Mouse (Mus musculus) limb, embryonic 12.5 days (tissue): ENCODE results near the gene Gm6169. TPM values are rescaled to one million over a fixed set of nuclear protein-coding genes. Genes with fewer than 3 reads are reported as not detected.
A peak's percentile ranks its signal among the peaks of the same experiment; 100 is the strongest.

ENCODE experiments used
- ATAC-seq: fragments of 200-750 bp; cut with Nextera tagmentation; 2 replicates; pipeline ENCODE4 v1.8.0; 2017; ENCODE audit warnings: low read depth, moderate TSS enrichment; ENCODE audit not compliant: insufficient number of reproducible peaks, insufficient read depth, low FRiP score, low TSS enrichment
- H3K27ac ChIP-seq: fragments of 300-500 bp; sonication (generic); 2 replicates; pipeline ENCODE4 v1.5.1; 2016; ENCODE audit warnings: mild to moderate bottlenecking, moderate library complexity
- H3K27me3 ChIP-seq: fragments of 300-500 bp; sonication (generic); 2 replicates; pipeline ENCODE4 v1.6.1; 2016; ENCODE audit warnings: mild to moderate bottlenecking, moderate library complexity
- H3K36me3 ChIP-seq: fragments of 300-500 bp; sonication (generic); 2 replicates; pipeline ENCODE4 v1.6.1; 2016; ENCODE audit warnings: mild to moderate bottlenecking, moderate library complexity
- H3K4me1 ChIP-seq: fragments of 300-500 bp; sonication (generic); replicated peaks from 2 replicates; pipeline ENCODE4 v1.6.1; 2016
- H3K4me2 ChIP-seq: fragments of 300-500 bp; sonication (generic); 2 replicates; pipeline ENCODE4 v1.6.1; 2016; ENCODE audit warnings: mild to moderate bottlenecking, moderate library complexity
- H3K4me3 ChIP-seq: fragments of 300-500 bp; sonication (generic); replicated peaks from 2 replicates; pipeline ENCODE4 v1.5.1; 2016; ENCODE audit warnings: mild to moderate bottlenecking
- H3K9ac ChIP-seq: fragments of 300-500 bp; sonication (generic); replicated peaks from 2 replicates; pipeline ENCODE4 v1.6.1; 2016; ENCODE audit warnings: mild to moderate bottlenecking, moderate library complexity
- H3K9me3 ChIP-seq: fragments of 300-500 bp; sonication (generic); 2 replicates; pipeline ENCODE4 v1.6.1; 2016; ENCODE audit warnings: mild to moderate bottlenecking, moderate library complexity
- WGBS: fragments of 180-500 bp; shearing (Covaris S2); methylation state at CpG from one replicate; pipeline ENCODE4 v1.1.7; 2016; 5-methylcytosine and 5-hydroxymethylcytosine counted together
- polyA plus RNA-seq: library from polyadenylated mRNA; unstranded; fragments of >200 nt; fragmentation: Nextera tagmentation; extraction: Ambion mirVana; gene quantifications from 2 replicates; pipeline ENCODE4 v1.2.1, GENCODE M21; 2016

Gene Gm6169
- polyA plus RNA-seq, 1 experiment from 2014 or later: 1.3 TPM

DNA sequence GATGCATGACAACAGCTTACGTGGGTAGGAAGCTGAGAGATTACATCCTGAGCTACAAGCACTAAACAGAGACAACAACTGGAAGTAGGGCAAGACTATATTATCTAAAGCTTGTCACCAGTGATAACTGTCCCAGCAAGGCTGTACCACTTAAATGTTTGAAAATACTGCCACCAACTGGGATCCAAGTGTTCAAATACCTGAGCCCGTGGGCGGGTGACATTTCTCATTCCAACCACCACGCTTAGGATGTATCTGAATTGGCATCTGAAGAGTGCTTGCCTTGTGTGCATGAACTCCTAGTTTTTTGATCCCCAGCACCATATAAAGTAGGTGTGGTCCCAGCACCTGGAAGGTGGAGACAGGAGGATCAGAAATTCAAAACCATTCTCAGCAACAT is 3.3 kb downstream of the Gm6169 start:
- Histone ChIP-seq H3K4me1 (no peaks in the 10 kb centered on the region), H3K9me3 (no peaks in the 10 kb centered on the region), H3K36me3 (peaks cover 2% of the 10 kb centered on the region; the same call in 1 of the 2 replicates), H3K4me2 (no peak overlapping the region), H3K27ac (no peak overlapping the region), H3K9ac (no peak overlapping the region), H3K27me3 (no peaks in the 10 kb centered on the region), H3K4me3 (no peak overlapping the region)
- WGBS: 91% methylated on average over 4 of the region's 4 CpGs
- ATAC-seq: no peak

DNA sequence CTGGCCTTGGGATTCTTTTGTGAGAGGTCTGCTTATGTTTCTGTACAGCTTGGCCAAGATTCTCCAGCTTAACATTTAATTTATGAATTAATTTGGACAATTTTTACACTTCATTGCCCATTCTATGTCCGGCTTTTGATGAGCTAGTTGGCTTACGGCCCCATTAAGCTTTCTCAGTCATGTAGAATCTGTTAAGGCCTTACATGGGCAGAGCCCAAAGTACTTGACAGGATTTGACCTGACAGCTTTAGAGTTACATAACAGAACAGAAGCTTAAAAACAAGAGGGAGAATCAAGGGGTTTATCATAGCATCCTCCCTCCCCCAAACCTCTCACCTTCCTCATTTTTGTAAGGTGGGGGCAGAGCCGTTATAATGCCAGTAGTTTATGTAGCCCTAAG is 10.9 kb downstream of the Gm6169 start:
- Histone ChIP-seq H3K9me3 (no peaks in the 10 kb centered on the region), H3K9ac (no peak overlapping the region), H3K4me2 (no peak overlapping the region), H3K4me3 (no peak overlapping the region), H3K36me3 (no peaks in the 10 kb centered on the region), H3K27ac (no peak overlapping the region), H3K4me1 (no peaks in the 10 kb centered on the region), H3K27me3 (no peaks in the 10 kb centered on the region)
- ATAC-seq: no peak
- WGBS: 91% methylated on average over 3 of the region's 3 CpGs

DNA sequence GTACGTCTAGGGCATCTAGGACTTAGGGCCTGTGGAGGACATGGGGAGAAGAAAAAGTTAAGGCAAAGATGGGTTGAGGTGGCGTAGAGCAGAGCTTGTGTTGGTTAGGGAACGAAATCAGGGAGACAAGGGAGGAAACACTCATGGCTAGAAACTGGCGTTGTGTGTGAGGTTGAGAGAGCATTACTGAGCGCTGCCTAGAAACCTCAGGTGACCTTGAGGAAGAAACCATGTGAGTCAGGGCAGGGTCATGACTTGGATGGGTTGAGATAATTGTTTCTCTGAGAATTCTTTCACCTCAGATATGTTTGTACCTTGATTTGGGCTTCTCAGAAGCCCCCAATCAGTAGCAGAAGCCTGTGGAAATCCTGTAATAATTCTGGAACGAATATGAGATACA is 11.6 kb downstream of the Gm6169 start:
- Histone ChIP-seq H3K9me3 (no peaks in the 10 kb centered on the region), H3K4me3 (no peak overlapping the region), H3K4me1 (no peaks in the 10 kb centered on the region), H3K9ac (no peak overlapping the region), H3K36me3 (no peaks in the 10 kb centered on the region), H3K4me2 (no peak overlapping the region), H3K27ac (no peak overlapping the region), H3K27me3 (no peaks in the 10 kb centered on the region)
- ATAC-seq: no peak
- 93% methylated on average over 6 of the region's 6 CpGs for WGBS

DNA sequence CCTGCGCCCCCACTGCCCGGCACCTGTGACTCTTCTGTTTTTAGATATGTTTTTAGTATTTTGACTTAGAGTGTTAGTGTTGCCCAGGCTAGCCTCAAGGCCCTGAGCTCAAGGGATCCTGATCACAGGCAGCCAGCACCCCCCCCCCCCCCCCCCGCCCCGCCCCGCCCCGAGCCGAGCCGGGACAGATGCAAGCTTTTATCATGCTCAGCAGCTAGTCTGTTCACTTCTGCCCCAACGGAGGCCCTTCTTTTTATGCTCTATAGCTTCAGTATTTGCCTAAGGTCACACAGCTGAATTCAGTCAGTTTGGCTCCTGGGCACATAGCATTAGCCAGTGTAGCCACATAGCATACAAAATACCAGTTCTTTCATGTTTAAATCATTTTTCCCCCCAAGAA is 12.7 kb downstream of the Gm6169 start:
- no peak overlapping the region for H3K9ac ChIP-seq
- ATAC-seq: no peak
- WGBS: 84% methylated on average over 3 of the region's 9 CpGs
- H3K4me3 ChIP-seq: no peak overlapping the region
- no peak overlapping the region for H3K4me2 ChIP-seq
- no peak overlapping the region for H3K27ac ChIP-seq
- no peaks in the 10 kb centered on the region for H3K36me3 ChIP-seq
- H3K9me3 ChIP-seq: no peaks in the 10 kb centered on the region
- no peaks in the 10 kb centered on the region for H3K27me3 ChIP-seq
- no peaks in the 10 kb centered on the region for H3K4me1 ChIP-seq

DNA sequence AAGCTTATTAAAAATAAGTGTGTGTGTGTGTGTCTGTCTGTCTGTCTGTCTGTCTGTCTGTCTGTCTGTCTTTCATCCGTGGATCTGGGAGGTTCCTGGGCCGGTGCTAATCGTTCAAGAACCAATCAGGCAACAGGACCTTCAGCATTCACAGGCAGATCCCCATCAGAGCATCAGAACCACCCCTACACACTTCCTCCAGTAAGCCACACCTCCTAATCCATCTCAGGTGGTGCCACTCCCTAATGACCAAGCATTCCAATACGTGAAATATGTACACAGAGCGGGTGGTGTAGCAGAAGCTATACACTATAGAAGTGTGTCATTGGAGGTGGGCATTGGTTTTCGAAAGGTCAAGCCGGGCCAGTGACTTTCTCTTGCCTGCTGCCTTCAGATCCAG is 16.6 kb downstream of the Gm6169 start:
- no peak overlapping the region for H3K27ac ChIP-seq
- WGBS: 91% methylated on average over 7 of the region's 7 CpGs
- H3K36me3 ChIP-seq: no peaks in the 10 kb centered on the region
- H3K4me1 ChIP-seq: no peaks in the 10 kb centered on the region
- no peaks in the 10 kb centered on the region for H3K27me3 ChIP-seq
- no peak overlapping the region for H3K4me2 ChIP-seq
- H3K9ac ChIP-seq: no peak overlapping the region
- no peak for ATAC-seq
- no peaks in the 10 kb centered on the region for H3K9me3 ChIP-seq
- no peak overlapping the region for H3K4me3 ChIP-seq

DNA sequence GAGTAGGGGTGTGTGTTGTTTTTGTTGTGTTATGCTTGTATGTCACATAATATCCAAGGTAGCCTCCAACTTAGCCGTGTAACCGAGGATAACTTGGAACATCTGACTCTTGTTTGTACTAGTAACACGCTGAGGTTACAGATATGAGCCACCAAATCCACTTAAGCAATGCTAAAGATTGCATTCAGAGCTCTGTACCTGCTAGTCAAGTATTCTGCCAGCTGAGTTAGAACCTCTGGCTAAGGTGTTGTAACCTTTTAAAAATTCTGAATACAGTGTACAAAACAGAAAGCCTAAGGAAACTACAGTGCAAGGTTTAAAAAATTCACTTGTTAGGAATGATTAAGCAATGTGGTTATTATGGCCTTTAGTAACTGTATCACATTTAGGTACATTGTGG is 18.4 kb downstream of the Gm6169 start:
- Histone ChIP-seq H3K4me2 (no peak overlapping the region), H3K4me3 (no peak overlapping the region), H3K27ac (no peak overlapping the region), H3K36me3 (no peaks in the 10 kb centered on the region), H3K9me3 (no peaks in the 10 kb centered on the region), H3K9ac (no peak overlapping the region), H3K4me1 (no peaks in the 10 kb centered on the region), H3K27me3 (no peaks in the 10 kb centered on the region)
- WGBS: 93% methylated on average over 3 of the region's 3 CpGs
- no peak for ATAC-seq

DNA sequence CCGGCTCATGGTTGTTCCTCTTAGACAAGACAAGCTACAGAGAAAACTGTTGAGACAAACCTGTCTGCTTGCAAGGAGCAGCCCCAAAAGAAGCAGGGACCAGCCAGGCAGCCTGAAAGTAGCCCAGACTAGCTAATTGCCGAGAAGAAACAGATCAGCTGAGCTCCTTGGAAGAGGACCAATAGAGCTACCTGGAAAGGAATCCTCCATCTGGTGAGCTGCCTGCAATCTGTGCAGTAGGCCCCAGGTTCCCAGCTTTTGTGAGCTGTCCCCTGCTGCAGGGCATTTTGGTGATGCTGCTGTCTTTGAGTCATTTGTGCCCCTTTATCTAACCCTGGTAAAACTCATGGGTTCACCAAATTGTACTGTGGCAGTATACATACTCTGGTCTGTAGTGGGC is 18.8 kb downstream of the Gm6169 start:
- Histone ChIP-seq H3K9ac (no peak overlapping the region), H3K36me3 (no peaks in the 10 kb centered on the region), H3K27ac (no peak overlapping the region), H3K4me2 (no peak overlapping the region), H3K4me1 (no peaks in the 10 kb centered on the region), H3K4me3 (no peak overlapping the region), H3K9me3 (no peaks in the 10 kb centered on the region), H3K27me3 (no peaks in the 10 kb centered on the region)
- no peak for ATAC-seq
- 77% methylated on average over 2 of the region's 2 CpGs for WGBS

DNA sequence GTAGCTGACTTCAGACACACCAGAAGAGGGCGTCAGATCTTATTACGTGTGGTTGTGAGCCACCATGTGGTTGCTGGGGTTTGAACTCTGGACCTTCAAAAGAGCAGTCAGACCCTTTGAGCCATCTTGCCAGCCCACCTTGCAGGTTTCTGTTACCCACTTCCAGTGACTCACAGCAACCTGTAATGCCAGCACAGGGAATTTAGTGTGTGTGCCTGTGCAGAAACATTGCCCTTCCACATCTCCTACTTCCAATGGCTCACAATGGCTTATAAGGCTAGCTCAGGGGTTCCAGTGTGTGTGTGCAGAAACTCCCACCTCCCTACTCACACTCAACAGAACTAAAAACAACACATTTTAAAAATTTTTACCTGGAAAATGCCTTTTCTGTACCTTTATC is 21.5 kb downstream of the Gm6169 start:
- 92% methylated on average over 2 of the region's 2 CpGs for WGBS

DNA sequence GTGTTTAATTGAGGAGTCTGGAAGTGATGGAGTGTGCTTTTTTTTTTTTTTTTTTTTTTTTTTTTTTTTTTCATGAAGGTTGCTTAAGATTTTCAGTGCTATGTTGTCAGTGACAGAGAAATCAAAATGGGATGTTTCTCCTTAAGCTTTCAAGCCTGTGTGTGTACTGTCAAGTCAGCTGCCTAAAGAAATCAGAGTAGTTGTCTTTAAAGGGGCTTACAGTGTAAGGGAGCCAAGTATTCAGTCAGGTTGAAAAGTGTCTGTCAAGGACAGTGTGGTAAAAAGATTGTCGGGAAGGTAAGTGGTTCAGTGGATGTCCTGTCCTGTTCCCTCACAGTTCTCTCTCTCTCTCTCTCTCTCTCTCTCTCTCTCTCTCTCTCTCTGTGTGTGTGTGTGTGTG is 25.5 kb downstream of the Gm6169 start:
- Histone ChIP-seq H3K4me2 (no peak overlapping the region), H3K9ac (no peak overlapping the region), H3K4me1 (peaks cover 3% of the 10 kb centered on the region; the same call in 1 of the 2 replicates), H3K36me3 (no peaks in the 10 kb centered on the region), H3K4me3 (no peak overlapping the region), H3K27me3 (peaks cover 16% of the 10 kb centered on the region), H3K27ac (no peak overlapping the region), H3K9me3 (no peaks in the 10 kb centered on the region)
- ATAC-seq: no peak
- 75% methylated on average over 1 of the region's 1 CpGs for WGBS

More for the DNA sequence above, 21.5 kb downstream of the Gm6169 start:
- no peaks in the 10 kb centered on the region; the same call in 1 of the 2 replicates for H3K27me3 ChIP-seq
- no peaks in the 10 kb centered on the region; the same call in 1 of the 2 replicates for H3K4me1 ChIP-seq
- H3K36me3 ChIP-seq: no peaks in the 10 kb centered on the region
- H3K4me3 ChIP-seq: no peak overlapping the region
- no peak overlapping the region for H3K9ac ChIP-seq
- no peaks in the 10 kb centered on the region for H3K9me3 ChIP-seq
- no peak overlapping the region for H3K4me2 ChIP-seq
- H3K27ac ChIP-seq: no peak overlapping the region
- ATAC-seq: no peak

DNA sequence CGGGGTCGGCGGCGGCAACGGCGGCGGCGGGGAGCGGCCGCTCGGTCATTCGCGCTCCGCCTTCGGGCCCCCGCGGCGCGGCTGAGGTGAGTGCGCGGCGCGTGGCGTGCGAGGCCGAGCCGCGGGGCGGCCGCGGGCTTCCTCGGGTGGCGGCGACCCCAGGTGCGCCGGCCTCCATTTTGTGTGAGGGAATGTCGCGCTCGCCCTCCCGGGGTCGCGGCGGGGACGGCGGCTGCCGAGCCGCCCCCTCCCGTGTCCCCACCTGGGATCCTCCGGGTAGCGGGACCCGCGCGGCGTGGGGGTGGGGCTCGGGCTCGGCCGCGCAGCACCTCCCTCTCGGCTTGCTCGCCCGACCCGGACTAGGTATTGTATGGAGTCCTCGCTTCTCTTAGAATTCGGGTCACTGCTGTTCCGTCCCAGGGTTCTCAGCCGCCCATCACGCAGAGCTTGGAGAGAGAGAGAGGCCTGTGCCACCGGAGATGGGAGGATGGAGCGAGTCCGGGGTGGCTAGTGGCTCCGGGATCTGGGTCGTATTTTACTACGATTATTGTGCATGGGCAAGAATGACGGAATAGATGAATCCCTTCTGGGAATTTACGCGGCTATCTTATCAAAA is 27.3 kb downstream of the Gm6169 start:
- WGBS: under 1% methylated on average over 59 of the region's 76 CpGs
- Histone ChIP-seq H3K9ac (peak overlapping the region; percentile 78), H3K27ac (no peak overlapping the region)

DNA sequence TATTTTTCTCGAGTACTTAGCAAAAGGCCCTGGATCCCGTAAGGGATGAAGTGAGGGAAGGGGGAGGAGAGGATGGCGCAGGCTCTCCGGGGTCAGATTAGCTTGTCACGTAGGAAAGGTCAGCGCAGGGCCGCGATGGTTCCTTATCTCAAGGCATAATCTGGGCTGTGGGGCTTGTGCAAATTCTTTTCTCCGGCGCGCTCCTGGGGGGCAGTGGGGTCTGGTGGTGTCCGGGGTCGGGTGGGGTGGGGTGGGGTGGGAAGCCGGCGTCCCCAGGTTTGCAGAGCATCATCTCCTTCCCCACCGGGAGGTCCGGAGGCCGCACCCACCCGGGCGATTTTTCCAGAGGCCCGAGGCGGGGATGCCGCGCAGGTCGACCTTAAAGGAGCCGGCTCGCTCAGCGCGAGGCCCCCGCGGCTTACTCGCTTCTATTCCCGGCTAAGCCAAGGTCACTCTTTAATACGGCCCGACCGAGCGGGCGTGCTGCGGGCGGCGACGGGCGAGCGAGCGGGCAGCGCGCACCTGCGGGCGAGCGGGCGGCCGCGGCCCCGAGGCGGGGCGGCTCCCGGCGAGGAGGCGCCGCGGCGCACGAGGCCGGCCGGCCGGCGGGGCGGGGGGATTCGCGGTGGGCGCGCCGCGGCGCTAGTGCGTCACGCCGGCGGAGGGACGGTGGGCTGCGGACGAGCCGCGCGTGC is 28.0 kb downstream of the Gm6169 start:
- H3K27ac ChIP-seq: no peak overlapping the region
- H3K36me3 ChIP-seq: no peaks in the 10 kb centered on the region
- H3K4me1 ChIP-seq: peaks cover 3% of the 10 kb centered on the region; the same call in 1 of the 2 replicates
- H3K27me3 ChIP-seq: peaks cover 21% of the 10 kb centered on the region
- H3K4me2 ChIP-seq: peak overlapping the region; percentile 88
- no peaks in the 10 kb centered on the region for H3K9me3 ChIP-seq
- peak overlapping the region; percentile 81 for H3K4me3 ChIP-seq
- peak overlapping the region; percentile 78 for H3K9ac ChIP-seq
- ATAC-seq: peak; percentile 58
- WGBS: under 1% methylated on average over 83 of the region's 85 CpGs

More for the DNA sequence above, 27.3 kb downstream of the Gm6169 start:
- Histone ChIP-seq H3K4me2 (peak overlapping the region; percentile 88), H3K4me1 (peaks cover 3% of the 10 kb centered on the region; the same call in 1 of the 2 replicates), H3K9me3 (no peaks in the 10 kb centered on the region), H3K27me3 (peaks cover 19% of the 10 kb centered on the region), H3K4me3 (peak overlapping the region; percentile 81), H3K36me3 (no peaks in the 10 kb centered on the region)
- peak; percentile 69 for ATAC-seq
